Mouse (Mus musculus) ES-Bruce4 (cell line): ENCODE data around the gene E2f2.

Experiments used
- CTCF ChIP-seq: IDR thresholded peaks from one replicate; pipeline ENCODE4 v1.8.1; 2011; ENCODE audit warnings: low read depth, low read length
- EP300 ChIP-seq: IDR thresholded peaks from 2 replicates; pipeline ENCODE4 v1.6.1; 2011; ENCODE audit warnings: low read depth, low read length; ENCODE audit not compliant: insufficient read depth

GRCm38 (mm10) chr4:136173210-136173715, 1.1 kb downstream of the E2f2 start:
- TF ChIP-seq EP300 (no peak), CTCF (no peak)
